Mouse (Mus musculus): ENCODE measurements at regions not wholly inside any gene's neighbourhood (a gene's known extent, or its start where the extent isn't known, plus 50 kb on each side); places are given as distances from the start of the nearest gene placed in this dataset.

DNA sequence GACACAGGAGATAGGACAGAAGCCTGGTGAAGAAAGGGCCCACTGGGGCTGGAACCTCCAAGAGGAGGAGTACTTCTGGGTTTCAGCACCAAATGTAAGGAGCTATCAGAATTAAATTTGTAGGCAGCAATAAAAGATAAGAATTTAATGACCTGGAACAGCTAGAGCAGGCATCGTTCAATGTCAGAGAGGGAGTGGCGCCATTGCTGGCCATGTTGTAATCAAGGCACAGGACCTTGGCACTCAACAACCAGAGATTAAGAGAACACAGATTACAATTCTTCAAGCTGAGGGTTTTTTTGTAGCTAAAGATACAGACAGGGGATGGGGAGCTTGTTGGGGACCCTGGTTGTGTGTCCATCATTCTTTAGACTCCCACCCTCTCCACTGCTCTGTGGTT lies 101.0 kb upstream of the Dio3 start:
- DNase-seq (ENCODE audit: low read depth, low spot score) = no peak

DNA sequence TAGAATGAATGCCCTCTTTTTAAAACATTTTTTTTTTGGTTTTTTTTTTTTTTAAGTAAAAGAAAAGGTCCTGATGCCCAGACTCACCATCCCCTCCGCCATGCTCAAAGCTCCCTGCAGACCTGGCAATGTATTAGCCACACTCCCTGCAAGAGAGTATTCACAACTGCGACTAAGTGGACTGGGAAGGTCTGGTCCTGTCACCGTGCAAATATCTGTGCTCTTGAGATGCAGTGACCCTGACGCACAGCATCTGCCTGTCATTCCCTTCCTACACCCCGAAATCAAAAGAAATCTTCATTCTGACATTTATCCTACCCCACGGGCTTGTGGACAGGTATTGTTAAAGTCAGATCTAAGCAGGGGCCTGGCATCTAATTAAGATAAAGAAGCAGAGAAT lies 95.4 kb upstream of the Dio3 start:
- no peak for DNase-seq (ENCODE audit: low read depth, low spot score)

DNA sequence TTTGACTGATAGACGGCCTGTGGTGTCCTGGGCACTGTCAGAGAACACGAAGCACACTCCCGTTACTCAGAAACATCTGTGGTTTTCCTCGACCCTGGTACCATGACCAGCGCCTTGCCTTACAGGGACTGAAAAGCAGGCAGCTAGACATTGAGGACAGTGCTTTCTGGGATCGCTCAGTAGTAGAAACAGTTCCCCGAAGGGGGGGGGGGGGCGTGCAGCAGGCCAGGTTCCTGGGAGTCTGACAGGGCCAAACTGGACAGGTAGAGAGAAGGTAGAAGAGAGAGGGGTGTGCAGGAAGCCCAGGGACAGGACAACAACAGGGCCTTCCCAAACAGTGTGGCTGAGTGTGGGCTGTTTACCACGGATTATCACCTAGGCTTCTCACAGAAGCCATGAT lies 93.5 kb upstream of the Dio3 start:
- DNase-seq (ENCODE audit: low read depth, low spot score) = no peak

DNA sequence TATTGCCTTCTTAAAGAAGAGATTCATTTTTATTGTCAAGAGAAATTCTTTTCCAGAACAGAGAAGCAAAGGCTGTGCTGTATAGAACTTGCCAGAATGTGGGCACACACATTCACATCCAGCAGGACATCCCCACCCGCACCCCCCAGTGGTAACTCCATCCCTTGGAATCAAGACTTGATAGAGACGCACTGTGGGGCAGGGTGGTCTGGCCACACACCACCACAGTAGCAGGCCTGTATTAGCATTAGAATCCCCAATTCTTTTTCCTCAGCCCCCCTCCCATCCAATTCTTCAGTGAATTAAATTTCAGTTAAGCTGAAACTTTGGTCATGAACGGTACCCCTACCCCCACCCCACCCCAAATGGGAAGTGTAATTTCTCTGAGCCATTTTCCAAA lies 92.5 kb upstream of the Dio3 start:
- no peak for DNase-seq (ENCODE audit: low read depth, low spot score)

DNA sequence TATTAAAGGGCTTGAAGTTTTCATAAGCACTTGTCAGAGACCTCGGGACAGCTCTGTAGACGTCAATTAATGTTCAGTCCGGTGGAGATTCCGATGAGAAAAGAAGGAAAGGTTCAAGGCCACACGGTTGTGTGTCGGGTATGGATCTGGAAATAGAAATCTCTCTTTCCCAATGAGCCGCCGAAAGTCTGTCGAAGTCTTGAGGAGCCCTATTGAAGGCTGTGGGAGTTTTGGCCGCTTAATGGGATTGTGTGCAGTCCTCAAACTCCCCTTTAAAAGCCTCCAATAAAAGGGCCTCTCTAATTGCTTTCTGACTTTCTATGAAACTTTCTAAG lies 92.0 kb upstream of the Dio3 start:
- no peak for DNase-seq (ENCODE audit: low read depth, low spot score)

DNA sequence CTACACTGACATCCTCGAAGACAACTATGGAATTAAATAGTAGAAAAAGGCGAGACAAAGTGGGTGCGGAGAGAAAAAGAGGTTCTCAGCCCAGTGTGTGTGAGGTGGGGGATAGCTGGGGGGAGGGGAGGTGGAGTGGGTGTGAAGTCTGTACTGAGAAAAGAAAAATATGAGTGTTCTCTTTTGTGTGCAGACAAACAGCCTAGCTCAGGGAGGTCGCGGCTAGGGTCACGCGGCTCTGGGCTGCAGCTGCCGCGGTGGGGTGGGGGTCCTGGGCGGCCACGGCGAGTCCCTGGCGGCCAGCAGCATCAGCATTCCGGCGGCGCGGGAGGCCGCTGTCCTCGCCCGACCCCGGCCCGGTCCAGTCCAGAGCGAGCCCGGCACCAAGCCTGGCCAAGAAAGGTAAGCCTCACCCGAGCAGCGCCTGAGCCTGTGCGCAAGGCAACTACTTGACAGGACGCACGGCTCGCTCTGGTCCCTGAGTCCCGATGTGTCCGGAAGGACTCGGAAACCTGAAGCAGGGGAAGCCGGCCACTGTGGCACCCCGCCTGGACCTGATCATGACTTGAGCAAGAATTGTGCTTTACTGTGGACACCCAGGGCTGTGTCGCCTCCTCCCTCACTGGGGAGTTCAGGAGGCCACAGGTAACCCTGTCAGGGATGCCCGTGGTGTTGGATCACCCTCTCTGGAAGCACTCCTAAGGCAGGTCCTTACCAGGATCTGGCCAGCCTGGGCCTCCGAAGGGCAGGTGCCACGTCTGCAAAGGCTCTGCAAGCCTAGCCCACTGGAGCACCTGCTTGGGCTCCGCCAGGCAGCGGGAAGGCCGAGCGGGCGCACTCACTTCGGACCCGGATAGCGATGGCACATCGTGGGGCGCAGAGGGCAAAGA lies 91.4 kb upstream of the Dio3 start:
- DNase-seq (ENCODE audit: low read depth, low spot score) = no peak

DNA sequence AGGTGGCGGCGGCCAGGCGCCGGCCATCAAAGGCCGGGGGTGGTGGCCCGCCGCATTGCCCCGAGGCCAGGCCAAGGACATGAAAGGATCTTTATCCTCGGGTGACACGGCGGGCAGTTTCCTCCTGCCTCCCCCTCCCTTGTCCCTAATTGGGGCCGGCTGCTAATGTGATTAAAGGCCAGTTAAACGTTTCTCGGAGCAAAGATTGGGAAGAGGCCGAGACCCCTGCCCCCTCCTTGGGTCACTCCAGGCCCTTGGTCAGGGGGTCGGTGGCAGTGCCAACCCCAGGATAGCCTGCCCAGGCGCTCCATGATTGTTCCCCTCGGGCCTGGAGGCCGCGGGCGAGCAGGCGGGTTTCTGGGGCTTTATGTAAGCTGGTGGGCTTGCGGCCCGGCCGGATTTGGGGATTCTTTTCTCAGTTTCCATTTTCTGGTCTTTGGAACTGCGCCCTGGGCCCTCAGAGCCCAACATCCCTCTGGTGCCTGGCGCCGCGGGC lies 90.7 kb upstream of the Dio3 start:
- DNase-seq (ENCODE audit: low read depth, low spot score) = no peak

DNA sequence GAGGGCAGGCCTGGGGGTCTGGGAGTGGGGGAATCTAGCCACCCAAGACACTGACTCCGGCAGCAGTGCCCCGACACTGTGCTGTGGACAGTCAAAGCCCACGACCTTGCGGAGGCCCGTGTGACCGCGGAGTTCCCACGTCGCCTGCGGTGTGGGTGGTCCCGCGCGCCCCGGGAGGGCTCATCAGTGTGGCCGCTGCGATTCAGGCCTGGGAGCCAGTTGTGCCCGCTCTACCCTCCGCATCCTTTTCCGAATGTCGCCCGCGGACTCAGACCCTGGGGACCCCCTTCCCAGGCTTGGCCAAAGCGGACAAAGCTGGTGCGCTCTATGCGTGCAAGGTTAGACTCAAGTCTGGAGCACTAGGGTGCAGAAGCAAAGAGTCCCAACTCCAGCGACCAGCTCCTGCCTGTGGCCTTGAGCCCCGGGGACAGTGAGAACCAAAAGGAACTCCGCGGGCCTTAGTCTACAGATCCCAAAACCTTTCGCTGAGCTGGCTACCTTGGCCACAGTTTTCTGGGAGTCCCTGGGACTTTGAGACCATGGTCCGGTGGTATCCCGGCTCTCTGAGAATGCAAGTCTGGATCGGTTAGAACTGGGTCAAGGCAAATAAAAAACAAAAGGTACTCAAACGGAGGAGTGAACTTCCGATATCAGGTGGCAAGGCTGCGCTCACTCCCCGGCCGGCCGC lies 90.1 kb upstream of the Dio3 start:
- DNase-seq (ENCODE audit: low read depth, low spot score) = no peak

DNA sequence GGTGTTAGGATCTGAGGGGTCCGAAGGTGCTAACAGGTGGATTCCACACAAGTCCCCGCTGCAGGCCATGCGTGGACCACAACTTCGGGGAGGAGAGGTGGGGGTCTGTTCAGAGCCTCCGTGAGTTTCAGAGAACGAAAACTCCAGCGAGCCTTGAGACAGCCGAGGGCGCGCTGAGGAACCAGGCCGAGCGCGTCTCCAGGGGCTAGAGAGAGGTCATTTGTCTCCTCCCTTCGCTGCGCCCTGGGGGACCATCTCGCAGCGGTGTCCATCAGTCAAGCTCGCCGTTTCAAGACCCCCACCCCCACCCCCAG lies 89.6 kb upstream of the Dio3 start:
- DNase-seq (ENCODE audit: low read depth, low spot score) = no peak

DNA sequence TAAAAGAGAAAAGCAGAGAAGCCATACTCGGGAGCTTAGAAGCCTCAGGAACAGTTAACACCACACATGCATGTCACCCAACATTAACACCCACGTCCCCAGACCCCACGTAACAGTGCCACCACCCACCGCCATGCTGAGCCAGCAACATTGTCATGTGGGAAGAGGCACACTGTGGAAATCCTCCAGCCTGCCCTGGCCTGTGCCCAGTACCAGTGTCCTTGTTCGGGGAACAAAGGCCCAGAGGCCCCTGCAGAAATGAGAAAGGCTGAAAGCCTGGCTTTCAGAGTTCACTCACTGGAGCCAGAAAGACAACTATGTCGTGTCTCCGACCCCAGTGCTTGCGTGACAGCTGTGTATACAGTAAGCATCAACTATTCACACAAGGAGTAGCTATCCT lies 86.7 kb upstream of the Dio3 start:
- no peak for DNase-seq (ENCODE audit: low read depth, low spot score)

DNA sequence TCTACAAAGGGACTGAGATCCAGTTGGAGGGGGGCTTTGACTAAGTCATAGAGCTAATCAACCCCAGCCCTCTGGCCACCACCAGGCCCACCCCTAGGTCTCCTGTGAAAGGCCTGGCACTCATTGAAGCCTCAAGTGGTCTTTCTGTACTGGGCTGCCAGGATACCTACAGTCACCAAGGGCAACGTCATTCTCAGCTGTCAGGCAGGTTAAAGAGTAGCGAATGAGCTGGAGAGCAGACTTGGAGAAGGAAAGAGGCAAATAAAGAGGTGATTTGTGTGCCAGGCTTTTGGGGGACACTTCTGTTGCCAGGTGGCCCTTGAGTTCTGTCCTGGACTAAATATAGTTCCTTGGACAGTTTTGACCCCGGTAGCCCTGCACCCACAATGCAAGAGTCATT lies 81.5 kb upstream of the Dio3 start:
- no peak for DNase-seq (ENCODE audit: low read depth, low spot score)

DNA sequence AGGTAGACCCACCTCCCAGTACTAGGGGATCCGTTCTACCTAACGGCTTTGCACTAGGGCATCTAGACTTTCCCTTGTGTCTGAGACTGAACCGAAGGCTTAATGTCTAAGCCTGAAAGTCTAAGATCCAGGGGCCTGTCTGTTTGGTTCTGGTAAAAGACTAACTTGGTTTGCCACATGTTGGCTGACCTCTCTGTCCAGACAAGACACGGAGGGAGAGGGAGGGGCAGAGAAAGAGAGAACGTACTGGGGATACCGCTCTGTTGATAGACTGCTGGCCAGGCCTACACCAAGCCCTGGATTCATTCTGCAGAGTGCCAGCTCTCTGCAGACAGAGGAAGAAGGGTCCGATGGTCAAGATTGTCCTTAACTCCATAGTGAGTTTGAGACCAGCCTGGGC lies 78.4 kb upstream of the Dio3 start:
- DNase-seq (ENCODE audit: low read depth, low spot score) = no peak

DNA sequence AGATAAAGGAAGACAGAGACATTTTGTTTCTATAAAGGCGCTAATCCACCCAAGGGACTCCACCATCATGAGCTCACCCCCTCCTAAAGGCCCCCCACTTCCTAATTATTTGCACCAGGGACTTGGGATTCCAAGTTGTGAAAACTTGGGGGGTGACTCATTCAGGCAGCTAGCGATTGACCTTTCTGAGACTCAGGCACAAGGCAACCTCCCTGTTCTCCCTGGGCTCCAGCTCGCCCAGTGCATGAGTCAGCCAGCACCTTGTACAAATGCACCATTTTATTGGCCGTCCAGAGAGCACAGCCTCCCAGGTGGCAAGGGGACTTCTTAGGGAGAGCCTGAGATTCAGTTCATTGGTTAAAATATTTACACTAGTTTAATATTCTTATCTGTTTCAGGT lies 78.0 kb upstream of the Dio3 start:
- DNase-seq (ENCODE audit: low read depth, low spot score) = no peak

DNA sequence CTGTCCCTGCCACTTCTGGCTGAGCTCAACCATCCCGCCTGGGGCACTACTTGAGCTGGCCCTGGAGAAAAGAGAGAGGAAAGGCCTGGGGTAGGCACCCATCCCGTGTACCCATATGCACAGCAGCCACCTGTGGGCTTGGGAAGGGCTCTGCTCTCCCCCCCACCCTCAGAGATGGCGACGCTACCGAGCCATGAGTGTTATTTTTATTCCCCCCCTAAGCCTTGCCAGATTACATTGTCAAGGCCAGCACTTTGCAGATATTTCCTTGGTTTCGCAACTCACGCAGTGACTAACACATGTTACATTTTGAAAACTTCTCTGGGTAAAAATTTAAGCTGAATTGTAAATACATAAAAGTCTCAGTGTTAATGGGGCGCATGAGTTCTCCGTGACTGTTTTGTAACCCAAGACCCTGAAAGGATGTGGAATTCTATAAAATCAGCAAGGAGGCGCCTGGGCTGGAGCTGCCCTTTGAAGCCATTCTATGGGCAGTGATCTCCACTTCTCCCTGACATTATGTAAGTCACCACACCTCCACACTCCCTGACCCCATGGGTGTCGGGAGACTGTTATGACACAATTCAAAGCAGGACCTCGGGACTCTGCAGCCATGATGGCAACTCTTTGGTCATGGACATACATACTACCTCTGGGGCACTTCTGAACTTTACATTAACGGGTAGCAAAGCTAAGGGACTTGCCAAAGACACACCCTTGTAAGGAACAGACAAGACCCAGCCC lies 75.4 kb upstream of the Dio3 start:
- no peak for DNase-seq (ENCODE audit: low read depth, low spot score)

DNA sequence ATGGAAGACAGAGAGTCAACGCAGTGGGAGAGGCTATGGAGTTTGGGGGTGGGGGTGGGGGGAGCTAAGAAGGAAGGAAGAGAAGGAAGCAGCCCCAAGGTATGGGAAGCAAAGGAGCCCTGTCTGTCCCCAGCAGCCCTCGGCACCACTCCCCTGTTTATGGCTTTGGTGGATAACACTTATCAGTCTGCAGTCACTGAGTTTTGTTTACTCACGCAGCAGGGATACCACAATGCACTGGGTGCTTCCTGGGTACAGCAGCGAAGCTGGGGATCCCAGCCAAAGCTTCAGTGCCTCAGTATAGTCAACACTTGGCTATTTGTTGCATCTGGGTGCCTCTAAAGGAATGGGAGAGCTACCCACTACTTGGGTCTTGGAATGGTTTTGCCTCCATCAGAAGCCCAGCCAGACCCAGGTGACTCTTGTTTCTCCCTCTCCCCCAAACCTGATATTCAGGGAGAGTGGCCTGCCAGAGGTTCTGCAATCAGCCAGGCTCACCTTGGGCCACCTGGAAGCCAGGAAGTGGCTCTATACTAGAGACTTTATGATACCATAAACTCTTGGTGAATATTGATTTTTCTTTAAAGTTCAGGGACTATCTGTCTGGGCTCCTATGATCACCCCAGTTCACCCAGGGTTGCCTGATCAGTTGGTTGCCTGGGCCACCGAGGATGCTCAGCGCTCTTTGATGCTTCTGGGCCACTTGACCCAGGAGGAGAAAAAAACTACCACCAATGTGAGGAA lies 74.5 kb upstream of the Dio3 start:
- DNase-seq (ENCODE audit: low read depth, low spot score) = no peak

DNA sequence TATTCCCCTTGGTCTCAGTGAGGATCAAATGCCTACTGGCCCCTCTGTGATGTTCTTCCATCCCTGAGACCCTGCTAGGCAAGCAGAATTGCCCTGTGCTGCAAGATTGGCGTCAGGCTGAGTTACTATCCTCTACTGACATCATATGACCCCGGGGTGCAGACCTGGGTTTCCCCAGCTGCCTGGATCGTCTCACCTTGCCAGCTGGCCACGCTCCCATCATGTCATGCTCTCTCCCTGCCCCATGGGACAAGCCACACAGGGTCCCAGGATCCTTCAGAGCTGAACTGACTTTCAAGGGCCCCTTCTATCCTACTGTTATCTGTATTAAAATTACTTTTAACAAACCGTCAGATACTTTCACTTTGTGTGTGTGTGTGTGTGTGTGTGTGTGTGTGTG lies 72.6 kb upstream of the Dio3 start:
- no peak for DNase-seq (ENCODE audit: low read depth, low spot score)

DNA sequence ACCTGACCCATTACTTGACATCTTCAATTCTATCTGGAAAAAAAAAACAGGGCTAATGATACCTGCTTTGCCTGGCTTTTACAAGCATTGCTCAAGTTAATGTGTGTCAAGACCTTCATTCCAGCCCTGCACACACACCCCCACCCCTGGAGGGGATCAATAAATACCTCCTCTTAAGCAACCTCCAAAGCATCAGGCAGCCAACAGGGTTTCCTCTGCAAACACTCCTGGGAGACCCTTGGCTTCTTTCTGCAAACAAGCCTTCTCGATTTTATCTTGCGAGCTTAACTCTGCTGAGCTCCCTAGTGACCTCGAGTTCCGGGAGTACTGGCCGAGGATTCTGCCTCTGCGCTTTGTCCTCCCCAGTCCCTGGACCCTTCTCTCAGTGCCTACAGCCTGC lies 72.1 kb upstream of the Dio3 start:
- DNase-seq (ENCODE audit: low read depth, low spot score) = no peak

DNA sequence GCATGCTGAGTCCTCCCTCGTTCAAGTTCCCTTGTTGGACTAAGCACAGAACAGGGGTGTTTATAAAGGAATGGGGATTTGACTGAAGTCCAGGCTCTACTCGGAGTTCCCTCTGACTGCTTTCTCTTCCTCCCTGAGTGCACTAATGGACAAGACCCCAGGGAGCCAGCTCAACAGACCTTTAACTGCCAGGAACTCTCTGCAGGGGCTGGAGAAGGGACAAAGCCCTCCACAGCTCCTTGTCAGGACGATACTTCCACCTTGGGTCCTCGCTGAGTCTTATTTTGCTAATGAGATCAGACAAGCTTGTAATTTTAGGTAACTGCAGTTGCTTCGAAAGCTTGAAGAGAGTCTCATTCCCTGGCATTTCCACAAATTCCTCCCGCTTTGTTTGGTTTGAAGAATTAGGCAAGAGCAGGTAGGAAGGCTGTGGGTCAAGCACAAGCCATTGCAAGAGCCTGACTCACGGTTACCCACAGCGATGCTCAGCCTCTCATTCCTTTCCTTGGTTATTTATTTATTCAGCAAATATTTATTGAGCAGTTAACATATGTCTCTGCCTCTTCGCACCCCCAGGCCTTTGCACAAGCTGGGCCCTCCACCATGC lies 71.5 kb upstream of the Dio3 start:
- DNase-seq (ENCODE audit: low read depth, low spot score) = no peak

DNA sequence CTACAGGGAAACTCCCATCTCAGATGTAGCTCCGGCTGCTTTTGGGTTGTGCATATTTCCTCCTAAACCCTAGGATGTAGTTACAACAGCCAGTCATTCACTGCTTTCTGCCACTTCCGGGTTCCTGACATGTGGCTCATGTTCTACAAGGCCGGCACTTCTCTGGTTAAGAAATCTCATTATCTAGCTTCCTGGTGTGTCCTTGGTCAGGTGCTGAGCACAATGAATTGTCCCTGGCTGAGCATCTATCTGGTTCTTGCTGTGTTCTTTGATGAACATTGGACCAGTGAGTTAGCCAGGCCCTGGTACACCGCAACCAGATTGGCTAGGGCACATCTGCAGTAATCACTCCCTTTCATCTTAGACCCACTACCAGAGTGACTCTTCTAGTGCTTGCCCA lies 66.2 kb upstream of the Dio3 start:
- no peak for DNase-seq (ENCODE audit: low read depth, low spot score)

DNA sequence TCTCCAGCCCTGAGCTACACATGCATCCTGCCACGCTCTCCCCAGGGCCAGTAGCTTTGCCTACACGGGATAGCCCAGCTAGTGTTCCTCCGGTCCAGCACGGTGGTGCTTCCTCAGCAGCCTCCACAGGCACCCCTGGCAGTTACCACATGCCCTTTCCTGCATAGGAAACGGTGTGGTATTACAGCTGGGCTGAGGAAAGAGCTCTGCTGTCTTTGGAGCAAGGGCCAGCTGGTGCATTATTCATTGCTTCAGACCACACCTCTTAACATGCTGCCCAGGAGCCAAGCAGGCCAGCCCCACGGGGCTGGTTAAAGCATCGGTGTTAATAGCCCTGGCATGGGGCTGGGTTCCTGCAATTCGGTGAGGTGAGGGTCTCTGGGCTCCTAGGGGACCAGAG lies 64.0 kb upstream of the Dio3 start:
- DNase-seq (ENCODE audit: low read depth, low spot score) = no peak

DNA sequence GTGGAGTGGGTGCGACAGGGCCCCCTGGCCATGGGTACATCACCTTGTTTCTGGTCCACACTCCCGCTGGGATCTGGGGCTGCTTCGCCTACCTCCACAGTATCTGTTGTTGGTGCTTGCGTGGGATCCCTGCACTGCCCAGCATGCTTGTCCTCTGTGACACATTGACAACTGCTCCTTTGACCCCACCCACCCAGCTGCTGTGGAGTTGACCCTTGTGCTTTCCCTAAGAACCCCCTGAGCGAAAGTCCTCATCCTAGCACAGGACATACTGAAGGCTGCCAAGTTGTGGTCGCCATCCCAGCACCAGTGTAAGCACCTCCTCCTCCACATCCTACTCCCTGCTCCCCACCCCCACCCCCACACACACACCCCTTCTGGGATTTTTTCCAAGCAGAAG lies 63.6 kb upstream of the Dio3 start:
- DNase-seq (ENCODE audit: low read depth, low spot score) = no peak

DNA sequence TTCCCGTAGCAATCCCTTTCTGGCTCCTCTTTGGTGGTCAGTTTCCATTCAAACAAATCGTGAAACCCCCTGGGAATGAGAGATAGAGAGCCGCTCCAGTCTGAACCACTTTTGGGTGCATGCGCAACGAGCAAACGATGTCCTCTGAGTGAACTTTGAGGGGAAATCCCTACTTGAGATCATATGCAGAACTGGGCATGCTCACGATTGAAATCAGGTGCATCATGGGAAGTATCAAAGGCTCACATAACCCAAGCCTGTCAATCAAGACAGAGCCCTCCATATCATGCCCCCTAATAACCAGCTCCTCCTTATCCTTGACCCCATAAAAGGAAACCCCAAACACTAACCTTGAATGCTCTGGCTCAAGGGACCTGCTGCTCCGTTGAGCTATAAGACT lies 59.1 kb upstream of the Dio3 start:
- DNase-seq (ENCODE audit: low read depth, low spot score) = no peak

Data from A20 (cell line).